Mouse (Mus musculus): ENCODE results near the gene Ugt8a.

GRCm38 (mm10) chr3:125986639-125987038, 48.2 kb upstream of the Ugt8a start:
- TF ChIP-seq CTCF (conservative IDR thresholded peaks at IDR 0.05 in 1 of 2, IDR thresholded peaks at IDR 0.05 in 1 of 2; ENCODE audit: low read depth in 2 of 2, low read length in 2 of 2) (no peak), NELFE (IDR thresholded peaks at IDR 0.05; ENCODE audit: low read depth, low read length) (no peak)
